Mouse (Mus musculus): ENCODE results near the gene Tmem35b.
A peak's percentile ranks its signal among the peaks of the same experiment; 100 is the strongest.
"Not testable (repeated sequence)": the region's sequence is repeated elsewhere in the genome, so short reads cannot be mapped to it uniquely, and the experiment has no call there.

The Tmem35b gene

DNA sequence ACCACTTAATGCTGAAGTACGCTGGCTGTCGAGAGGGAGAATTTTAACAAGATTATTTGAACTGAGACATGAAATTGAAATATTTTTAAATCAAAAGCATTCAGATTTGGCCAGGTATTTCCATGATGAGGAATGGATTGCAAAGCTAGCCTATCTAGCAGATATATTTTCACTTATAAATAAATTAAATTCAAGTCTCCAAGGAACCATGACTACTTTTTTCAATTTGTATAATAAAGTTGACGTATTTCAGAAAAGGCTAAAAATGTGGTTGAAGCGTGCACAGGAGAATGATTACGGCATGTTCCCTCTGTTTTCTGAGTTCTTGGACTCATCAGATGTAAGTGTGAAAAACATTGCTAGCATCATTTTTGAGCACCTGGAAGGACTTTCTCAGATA, at the start of gene Tmem35b:
Tmem35b (plus strand) TSS at position 301 of the 400 bp plus-strand sequence.
- no peak for DNase-seq (ENCODE audit: low spot score)

DNA sequence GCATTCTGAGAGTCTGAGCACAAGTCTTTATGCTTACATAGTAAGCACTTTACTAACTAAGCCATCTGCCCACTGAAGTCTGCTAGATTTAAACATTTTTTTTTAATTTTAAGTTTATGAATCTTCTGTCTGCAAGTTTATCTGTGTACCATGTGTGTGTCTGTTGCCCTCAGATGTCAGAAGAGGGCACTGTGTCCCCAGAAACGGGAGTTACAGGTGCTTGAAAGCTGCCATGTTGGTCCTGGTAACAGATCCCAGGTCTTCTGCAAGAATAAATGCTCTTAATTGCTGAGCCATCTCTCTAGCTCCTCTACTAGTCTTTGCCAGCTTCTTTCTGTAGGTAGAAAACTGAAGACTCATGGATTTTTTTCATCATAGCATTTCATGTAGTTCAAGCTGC, 48.6 kb upstream of the Tmem35b start:
- DNase-seq (ENCODE audit: low spot score) = no peak

DNA sequence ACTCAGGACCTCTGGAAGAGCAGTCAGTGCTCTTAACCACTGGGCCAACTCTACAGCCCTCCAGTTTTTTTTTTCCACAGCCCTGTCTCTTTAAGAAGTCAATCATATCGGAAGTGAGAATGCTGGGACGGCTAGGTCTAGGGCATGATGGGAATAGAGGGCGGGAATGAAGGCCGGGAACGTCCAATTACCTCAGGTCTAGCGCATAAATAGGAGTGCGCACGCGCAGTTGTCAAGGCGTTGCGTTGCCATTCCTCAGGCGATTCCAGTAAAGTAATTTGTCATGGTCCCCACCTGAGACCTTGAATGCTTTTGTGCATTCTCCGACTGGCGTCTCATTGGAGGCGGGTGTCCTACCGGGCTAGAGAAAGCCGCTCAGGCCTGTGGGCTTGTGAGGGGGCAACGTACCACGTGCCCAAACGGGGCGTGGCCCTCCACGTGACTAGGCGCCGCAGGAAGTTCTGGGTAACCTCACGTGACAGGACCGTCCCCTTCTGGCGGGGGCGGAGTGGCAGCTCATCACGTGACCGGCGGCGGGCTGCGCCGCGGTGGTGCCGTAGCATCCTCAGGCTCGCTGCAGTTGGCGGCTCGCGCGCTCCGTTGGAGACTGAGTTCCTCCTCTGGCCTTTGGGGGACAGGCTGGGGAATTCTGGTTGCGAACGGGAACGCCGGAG, 46.5 kb upstream of the Tmem35b start, which contains the start of gene Zmym6:
Zmym6 (plus strand) TSS at position 509 of the 674 bp plus-strand sequence.
- DNase-seq (ENCODE audit: low spot score) = peak; percentile 75

DNA sequence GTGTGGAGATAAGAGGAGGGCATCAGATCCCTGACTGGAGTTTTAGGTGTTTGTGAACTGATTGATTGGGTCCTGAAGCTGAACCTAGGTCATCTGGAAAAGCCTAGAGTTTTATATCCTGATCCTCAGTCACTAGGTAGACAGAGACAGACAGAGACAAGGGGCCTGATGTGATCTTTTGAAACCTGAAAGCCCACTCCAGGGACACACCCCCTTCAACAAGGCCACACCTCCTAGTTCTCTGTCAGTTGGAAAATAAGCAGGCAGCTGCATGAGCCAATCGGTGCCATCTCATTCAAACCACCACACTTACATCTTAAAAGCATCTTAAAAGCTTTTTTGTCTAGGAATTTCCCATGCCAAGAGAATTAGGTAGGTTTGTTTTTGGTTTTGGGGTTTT, 42.7 kb upstream of the Tmem35b start:
- DNase-seq (ENCODE audit: low spot score) = no peak

DNA sequence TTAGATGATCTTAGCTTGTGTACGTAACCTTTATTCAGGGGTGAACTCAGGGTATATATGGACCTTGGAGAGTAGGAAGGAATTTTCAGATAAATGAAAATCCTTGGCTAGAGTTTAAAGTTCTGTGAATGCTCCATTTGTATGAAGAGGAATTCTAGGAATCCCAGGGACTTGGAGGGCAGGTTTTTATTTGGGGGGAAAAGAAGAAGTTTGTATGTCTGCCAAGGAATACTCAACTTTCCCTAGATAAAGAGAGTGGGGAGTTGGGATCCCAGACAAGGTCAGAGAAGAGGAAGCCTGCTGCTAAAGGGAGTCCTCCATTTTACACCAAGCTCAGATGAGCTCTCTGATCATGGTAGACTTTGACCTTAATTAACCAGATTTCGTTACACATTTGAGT, 40.4 kb upstream of the Tmem35b start:
- DNase-seq (ENCODE audit: low spot score) = no peak

DNA sequence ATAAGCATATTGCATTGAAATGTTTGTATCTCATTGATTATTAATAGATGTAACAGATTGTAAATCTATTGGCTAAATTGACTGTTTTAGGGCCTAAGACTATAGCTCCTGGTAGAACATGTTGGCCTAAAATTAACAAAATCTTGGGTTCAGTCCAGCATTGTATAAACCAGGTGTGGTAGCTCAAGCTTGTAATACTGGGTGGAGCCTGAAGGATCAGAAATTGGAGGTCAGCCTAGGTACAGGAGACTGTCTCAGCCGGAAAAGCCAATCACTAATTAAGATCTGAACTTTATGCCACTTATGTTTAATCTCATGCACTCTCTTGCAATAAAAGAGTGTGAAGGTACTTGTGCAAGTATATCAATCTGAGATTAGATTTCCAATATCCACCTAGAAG, 37.7 kb upstream of the Tmem35b start:
- no peak for DNase-seq (ENCODE audit: low spot score)

DNA sequence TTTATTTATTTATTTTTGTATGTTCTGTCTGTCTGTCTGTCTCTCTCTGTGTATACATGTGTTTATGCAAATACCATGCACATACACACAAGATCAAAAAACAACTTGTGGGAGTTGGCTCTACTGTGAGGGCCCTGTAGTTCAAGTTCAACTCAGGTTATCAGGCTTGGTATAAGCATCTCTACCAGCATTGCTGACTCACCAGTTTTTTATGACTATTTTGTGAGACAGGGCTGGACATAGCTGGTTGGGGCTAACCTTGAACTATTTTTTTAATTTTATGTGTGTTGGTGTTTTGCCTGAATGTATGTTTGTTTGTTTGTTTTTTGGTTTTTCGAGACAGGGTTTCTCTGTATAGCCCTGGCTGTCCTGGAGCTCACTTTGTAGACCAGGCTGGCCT, 32.3 kb upstream of the Tmem35b start:
- DNase-seq (ENCODE audit: low spot score) = no peak

DNA sequence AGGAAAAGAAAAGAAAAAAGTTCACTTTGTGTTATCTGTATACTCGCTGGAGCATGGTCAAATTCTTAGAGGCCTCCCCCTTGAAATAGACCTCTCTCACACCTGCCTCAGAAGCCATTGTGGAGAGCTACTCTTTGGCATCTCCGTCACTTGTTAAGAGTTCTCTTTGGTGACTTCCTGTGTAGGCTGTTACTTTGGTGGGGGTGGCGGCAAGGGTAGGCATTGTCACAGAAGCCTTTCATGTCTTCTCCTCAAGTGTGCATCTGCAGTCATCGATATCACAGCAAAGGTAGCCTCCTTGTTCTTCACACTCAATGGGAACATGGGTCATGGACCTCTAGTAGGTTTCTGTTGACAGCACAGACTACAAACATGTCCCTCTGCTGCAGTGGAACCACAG, 28.4 kb upstream of the Tmem35b start:
- no peak for DNase-seq (ENCODE audit: low spot score)

DNA sequence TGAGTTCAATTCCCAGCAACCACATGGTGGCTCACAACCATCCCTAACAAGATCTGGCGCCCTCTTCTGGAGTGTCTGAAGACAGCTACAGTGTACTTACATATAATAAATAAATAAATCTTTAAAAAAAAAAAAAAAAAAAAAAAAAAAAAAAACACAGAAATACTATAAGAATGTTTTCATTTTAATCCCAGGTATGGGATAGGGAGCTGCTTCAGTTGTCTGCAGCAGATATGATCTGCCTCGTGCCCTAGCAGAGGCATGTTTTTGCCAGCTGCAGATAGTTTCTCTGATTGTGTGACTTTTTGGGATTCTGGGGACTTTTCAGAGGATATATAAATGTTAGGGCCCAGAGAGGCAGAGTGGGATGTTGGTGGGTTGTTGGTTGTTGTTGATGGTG, 23.9 kb upstream of the Tmem35b start:
- not testable (repeated sequence) for DNase-seq (ENCODE audit: low spot score)

DNA sequence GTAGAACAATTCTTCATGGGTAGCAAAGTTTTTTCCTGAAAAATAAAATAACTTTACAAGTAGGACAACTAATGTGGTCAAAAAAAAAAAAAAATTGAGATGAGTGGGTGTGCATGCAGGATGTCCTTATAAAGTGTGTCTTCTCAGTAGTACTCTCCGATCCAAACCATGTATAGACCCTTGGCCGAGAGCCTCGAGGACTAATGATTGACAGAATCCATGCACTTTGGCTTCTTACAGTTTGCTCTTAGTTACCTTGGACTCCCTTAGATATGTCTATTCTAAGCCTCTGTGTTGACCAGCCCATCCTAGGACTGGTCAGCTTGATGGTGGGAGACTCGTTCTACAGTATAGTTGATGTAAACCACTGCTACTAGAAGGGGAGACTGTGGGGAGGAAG, 15.9 kb upstream of the Tmem35b start:
- DNase-seq (ENCODE audit: low spot score) = no peak

DNA sequence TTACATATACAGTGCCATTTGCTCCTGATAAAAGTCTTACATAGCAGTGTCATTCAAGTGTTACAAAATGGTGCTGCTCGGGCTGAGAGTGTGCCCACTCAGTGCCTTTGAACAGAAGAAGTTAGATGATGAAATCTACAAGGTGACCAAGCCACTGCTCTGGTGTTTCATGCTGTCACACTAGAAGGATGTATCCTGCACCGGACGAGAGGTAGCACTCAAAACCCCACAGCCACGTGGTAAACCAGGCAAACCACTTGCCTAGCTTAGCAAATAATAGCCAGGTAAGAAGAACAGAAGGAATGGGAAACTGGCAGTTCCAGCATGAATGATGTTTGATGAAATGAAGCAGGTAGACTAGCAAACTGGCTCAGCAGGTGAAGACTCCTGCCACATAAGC, 12.9 kb upstream of the Tmem35b start:
- no peak for DNase-seq (ENCODE audit: low spot score)

DNA sequence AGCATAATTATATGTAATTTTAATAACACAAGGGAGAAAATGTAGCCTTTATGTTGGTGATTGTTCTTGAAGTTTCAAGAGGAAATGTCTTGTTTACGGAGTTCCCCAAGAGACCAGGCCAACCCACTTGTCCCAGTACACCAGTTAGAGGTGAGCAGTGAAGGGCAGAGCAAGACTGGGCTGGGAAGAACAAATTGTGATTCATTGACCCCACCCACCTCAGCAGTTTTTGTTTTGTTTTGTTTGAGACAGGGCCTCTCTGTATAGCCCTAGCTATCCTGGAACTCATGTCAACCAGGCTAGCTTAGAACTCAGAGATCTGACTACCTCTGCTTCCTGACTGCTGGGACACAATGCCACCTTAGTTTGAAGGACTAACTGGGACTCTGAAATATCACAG, 840 bp downstream of the Tmem35b start:
- DNase-seq (ENCODE audit: low spot score) = no peak

DNA sequence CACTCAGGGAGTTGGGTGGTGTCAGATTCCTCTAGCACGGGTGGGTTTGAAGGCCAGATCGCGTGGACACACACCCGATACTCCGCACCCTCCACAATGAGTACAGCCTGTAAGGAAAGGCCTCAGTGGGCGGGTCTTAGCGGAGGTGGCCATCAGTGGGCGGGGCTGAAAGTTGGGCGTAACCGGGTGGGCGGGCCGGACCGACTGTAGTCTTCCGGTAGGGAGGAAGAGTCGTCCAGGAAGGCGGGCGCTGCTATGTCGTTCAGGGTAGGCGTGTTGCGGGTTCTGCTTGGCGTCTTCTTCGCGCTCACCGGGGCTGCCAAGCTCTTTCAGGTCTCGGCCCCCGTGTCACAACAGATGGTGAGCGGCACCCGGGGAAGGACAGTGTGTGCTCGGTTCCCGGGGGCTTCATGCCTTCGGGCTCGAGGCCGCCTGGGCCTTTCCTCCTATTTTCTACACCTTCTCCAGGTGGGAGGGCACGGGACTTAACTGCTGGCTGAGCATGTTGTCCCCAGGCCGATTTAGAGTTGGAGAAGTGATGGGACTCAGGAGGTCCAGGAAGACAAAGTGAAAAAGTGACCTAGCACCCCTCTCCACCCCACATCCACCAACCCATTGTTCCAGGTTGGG, 2.5 kb downstream of the Tmem35b start:
- peak; percentile 65 for DNase-seq (ENCODE audit: low spot score)

DNA sequence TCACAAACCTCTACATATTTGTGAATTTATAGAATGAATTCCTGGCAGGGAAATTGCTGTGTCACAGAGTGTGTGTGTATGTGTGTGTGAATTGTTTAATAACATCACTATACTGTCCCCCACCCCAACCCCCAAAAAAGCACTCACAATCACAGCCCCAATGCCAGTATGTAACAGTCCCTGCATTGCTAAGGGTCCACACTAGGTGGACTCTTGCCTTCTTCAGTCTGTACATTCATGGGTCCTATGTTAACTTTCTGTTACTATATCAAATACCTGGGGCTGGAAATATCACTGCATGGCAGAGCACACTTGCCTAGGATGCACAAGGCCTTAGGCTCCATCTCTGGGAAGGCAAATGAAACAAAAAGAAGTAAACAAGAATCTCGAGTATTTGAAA, 11.2 kb downstream of the Tmem35b start:
- no peak for DNase-seq (ENCODE audit: low spot score)

DNA sequence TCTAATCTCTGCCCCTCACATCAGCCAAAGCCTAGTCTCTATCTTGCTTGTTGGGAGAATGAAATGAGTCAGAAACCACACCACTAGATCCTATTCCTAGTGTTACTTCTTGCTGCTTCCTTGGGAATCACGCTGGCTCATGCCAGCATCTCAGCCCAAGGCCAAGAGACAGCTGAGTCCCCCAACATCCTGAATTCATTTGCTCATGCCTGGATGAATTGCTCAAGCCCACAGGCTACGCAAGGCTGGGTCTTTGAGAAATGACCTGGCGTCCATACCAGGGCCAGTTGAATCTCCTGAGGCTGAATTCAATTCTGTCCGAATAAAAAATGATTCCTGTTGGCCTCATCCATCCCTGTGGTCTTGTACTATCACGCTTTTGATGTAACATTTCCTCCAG, 14.1 kb downstream of the Tmem35b start:
- no peak for DNase-seq (ENCODE audit: low spot score)

DNA sequence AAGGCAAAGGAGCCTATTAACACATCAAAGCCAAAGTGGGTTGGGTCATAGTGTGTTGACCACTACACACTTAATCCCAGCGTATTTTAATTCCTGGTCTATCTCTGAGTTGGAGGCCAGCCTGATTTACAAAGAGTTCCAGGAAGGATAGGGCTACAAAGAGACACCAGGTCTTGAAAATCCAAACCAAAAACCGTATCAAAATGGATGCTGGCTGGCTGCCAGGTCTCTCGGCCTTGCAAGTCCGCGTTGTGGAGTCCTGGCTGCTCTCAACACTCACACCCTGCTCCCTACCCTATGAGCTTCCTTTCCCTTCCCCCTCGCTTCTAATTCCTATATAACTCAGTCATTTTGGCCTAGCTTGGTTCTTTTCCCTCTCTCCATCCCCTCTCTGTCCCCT, 15.0 kb downstream of the Tmem35b start:
- no peak for DNase-seq (ENCODE audit: low spot score)

DNA sequence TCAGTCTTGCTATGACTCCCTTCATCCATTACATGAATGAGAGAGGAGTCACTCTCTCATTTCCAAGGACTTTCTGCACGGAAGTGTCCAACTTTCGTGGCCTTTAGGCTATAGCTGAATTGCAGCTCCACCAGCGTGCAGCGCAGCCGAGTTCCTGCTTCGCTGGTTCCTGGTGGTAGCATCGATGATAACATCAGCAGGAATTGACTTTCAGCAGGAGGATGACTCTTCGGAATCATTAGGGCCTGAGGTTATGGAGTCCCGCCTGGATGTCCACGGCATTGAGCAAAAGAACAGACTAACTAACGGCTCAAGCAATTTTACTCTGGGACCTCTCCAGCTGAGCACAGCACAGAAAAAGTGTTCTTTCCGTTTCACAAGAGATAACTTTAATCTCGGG, 26.5 kb downstream of the Tmem35b start:
- no peak for DNase-seq (ENCODE audit: low spot score)

DNA sequence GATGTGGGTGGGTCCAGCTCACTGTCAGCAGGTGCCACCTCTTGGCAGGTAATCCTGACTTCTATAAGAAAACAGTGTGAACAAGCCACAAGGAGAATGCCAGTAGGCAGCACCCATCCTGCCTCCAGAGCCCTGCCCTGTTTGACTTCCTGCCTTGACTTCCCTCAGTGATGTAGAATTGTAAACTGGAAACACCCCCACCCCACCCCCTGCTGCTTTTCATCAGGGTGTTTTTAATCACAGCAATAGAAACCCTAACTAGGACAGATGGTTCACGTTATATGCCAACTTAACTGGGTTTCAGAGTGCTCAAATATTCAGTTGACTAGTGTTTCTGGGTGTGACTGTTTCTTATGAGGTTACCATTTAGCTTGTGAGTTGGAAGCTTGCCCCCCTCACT, 29.9 kb downstream of the Tmem35b start:
- DNase-seq (ENCODE audit: low spot score) = no peak

DNA sequence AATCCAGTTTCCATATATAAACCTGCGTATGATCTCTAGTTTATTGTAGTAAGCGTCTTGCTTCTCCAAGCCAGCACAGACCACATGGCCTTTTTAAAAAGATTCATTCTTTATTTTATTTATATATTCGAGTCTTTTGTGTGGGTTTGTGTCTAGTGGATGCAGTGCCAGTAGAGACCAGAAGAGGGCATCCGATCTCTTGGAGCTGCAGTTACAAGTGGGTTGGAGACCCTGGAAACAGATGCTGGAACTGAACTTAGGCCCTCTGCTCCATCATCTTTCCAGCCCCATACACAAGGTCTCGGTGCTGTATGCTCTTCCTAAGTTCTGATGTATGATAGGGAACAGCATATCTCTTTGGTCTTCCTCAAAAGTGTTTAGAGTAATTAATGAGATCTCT, 32.3 kb downstream of the Tmem35b start:
- DNase-seq (ENCODE audit: low spot score) = no peak

DNA sequence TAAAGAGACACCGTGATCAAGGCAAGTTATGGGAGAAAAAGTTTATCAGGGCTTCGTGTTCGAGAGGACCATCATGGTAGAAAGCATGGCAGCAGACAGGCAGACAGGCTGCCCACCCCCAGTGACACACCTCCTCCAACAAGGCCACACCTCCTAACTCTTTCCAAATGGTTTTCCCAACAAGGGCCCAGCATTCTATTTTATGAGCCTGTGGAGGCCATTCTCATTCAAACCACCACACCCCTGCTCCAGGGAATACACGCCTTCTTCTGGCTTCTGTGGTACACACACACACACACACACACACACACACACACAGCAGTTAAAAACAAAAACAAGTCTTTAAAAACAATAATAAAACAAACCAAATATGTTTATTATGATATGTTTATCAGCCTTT, 34.3 kb downstream of the Tmem35b start:
- no peak for DNase-seq (ENCODE audit: low spot score)

DNA sequence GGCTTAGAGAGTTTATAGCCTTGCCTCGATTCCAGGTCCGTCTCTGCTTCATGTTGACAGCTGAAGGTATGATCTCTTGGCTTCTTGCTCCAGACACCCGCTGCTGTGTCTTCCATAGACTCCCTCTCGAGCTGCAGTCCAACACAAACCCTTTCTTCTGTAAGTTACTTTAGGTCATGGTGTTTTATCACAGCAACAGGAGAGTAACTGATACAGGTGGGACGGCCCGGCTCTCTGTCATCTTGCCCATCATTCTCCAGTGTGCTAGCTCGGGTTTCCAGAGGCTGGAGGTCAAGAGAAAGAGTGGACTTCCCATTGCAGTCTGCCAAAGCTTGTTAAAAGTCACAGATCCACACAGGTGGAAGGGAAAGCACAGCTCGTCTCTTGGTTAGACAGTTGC, 40.4 kb downstream of the Tmem35b start:
- no peak for DNase-seq (ENCODE audit: low spot score)

DNA sequence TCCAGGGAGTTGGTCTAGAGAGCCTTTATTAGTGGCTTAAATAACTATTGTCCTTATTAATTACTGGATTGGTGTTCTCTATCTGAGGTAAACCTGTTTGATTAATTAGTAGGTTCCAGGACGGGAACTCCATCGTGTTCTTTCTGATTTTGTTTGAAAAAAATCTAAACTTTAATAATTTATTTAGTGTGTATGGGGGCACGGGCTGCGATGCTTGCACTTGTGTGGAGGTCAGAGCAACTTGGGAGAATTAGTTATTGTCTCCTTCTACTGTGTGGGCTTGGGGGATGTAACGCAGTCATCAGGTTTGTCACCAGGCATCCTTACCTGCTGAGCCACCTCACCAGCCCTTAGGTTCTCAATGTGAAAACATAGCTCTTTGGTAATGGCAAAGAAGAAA, 43.6 kb downstream of the Tmem35b start:
- no peak for DNase-seq (ENCODE audit: low spot score)

DNA sequence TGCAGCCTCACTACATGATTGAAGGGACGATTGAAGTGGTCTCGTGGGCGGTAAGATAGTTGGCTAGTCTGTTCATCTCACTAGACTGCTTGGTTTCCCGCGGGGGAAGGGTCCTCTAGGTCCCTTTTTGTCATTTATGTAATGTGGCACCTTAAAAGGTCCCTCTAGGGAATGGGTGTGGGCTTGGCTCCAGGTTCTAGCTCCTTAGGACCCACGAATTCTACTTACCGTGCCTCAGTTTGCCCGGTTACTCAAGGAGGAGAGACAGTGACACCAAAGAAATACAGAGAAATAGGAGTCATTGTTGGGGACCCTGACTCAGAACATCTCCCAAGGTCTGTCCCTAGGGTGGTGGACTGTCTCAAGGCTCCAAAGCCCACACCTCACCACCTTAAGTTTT, 44.2 kb downstream of the Tmem35b start:
- no peak for DNase-seq (ENCODE audit: low spot score)
